Mouse (Mus musculus): ENCODE measurements around the gene Lin7b.

DNA sequence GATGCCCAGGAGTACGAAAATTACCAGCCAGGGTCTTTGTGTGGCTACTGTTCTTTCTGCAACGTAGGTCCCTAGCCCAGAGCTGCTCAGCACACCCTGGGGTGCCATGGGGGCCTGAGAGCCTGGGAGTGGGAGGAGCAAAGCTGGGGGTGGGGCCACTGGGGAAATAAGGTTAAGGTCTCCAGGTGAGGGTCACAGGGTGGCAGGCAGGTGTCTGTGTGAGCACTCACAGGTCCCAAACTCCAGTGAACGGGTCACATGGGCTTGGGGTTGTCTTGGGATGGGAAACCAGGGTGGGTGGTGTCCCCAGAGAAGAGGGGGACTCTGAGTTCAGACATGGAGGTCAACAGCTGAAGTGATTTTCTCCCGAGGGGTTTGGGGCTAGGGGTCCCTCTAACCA is 32.9 kb downstream of the Lin7b start:
- TF ChIP-seq GATA1 (IDR thresholded peaks at IDR 0.05; ENCODE audit: low read length): no peak
- TF ChIP-seq TAL1 (IDR thresholded peaks at IDR 0.05; ENCODE audit: low read length): no peak
